Mouse (Mus musculus): Measurements from ENCODE around the gene Mup15. TPM values are rescaled to one million over a fixed set of nuclear protein-coding genes. Genes with fewer than 3 reads are reported as not detected.
"Not testable (repeated sequence)": the region's sequence is repeated elsewhere in the genome, so short reads cannot be mapped to it uniquely, and the experiment has no call there.

Mup15 gene
- not detected in 2 replicates for polyA plus RNA-seq (2012; rRNA removed)

- DNase-seq (ENCODE audit: low read depth, low spot score): not testable (repeated sequence)
- no CpG with 5 or more reads among the region's 4 CpGs for WGBS
These were observed at the start of gene Mup15 for GRCm38 (mm10) chr4:61439643-61440042. Gene Mup15, minus strand, starts transcription at chr4:61439743.

Other genes starting within 250 kb of the Mup15 start
- gene Mup13, start 211.5 kb downstream of the Mup15 start, polyA plus RNA-seq (2012; rRNA removed): not detected in 2 replicates
- gene Mup14, start 135.7 kb downstream of the Mup15 start, polyA plus RNA-seq (2012; rRNA removed): not detected in 2 replicates
- not detected in 2 replicates for gene Mup16, start 79.8 kb upstream of the Mup15 start, polyA plus RNA-seq (2012; rRNA removed)
- gene Mup17, start 156.1 kb upstream of the Mup15 start, polyA plus RNA-seq (2012; rRNA removed): not detected in 2 replicates
- gene Mup18, start 234.4 kb upstream of the Mup15 start, polyA plus RNA-seq (2012; rRNA removed): not detected in 2 replicates

All from large intestine, adult 2 months (tissue).